Mouse (Mus musculus) heart, postnatal 14 days (tissue): Measurements from ENCODE around the gene Lrrc4. TPM values are rescaled to one million over a fixed set of nuclear protein-coding genes. Genes with fewer than 3 reads are reported as not detected.

Experiments used
- DNase-seq, 2 experiments: peaks; one replicate each; pipeline ENCODE4 v3.0.0; 2021 to 2022
- intact Hi-C: fragments of 180-260 bp; cut with DNase I; formaldehyde crosslinking; loops from one replicate; pipeline ENCODE4 v1.15.1; 2025
- long read RNA-seq, 2 experiments: library from polyadenylated mRNA; stranded (forward); transcript quantifications; one replicate each; pipeline ENCODE4 v2.0.0; 2021
- total RNA-seq, 2 experiments: library from RNA; stranded (reverse); gene quantifications; 2 replicates each; pipeline ENCODE4 v1.2.3; 2021

Gene Lrrc4
- total RNA-seq: under 1 TPM; 0.22 to 0.43 TPM
- long read RNA-seq, experiment 1, partial matches to known transcripts: 0 of 4 reads
- long read RNA-seq, experiment 1, other reads (novel, unspliced or antisense): 4 of 4 reads
- long read RNA-seq, experiment 2, partial matches to known transcripts: 0 of 4 reads
- long read RNA-seq, experiment 2, other reads (novel, unspliced or antisense): 4 of 4 reads

GRCm38 (mm10) chr6:28831011-28831853 is at the start of gene Lrrc4:
TSS of gene Lrrc4 (minus strand) at chr6:28831747.
- intact Hi-C loops: loop anchor here (5.0 kb wide), 1 partner anchor 66 kb away; no protein-coding TSS in a partner anchor

DNA sequence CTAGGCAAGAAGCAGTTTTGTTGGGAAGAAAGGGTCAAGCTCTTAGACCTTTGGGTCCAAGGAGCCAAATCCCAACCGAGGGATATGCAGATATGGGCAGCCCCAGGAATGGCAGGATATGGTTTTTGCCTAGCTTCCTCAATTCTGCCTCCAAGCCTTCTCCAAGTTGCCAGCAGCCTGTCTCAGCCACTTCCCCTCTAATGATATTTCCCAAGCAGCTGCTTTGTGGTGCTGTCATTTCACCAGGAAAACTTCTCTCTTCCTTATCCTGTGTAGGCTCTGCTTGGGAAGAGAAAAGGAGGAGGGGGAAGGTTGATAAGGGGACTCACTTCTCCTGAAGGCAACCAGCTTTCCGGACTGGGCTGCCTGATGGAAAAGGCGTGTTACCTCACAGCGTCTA is 49.4 kb upstream of the Lrrc4 start:
- intact Hi-C loops: no loop called here
- DNase-seq: no peak

More at GRCm38 (mm10) chr6:28831011-28831853, at the start of gene Lrrc4:
- no peak for DNase-seq

- intact Hi-C loops: no loop called here
- no peak for DNase-seq
These were observed 47.8 kb upstream of the Lrrc4 start for GRCm38 (mm10) chr6:28879315-28879714.

DNA sequence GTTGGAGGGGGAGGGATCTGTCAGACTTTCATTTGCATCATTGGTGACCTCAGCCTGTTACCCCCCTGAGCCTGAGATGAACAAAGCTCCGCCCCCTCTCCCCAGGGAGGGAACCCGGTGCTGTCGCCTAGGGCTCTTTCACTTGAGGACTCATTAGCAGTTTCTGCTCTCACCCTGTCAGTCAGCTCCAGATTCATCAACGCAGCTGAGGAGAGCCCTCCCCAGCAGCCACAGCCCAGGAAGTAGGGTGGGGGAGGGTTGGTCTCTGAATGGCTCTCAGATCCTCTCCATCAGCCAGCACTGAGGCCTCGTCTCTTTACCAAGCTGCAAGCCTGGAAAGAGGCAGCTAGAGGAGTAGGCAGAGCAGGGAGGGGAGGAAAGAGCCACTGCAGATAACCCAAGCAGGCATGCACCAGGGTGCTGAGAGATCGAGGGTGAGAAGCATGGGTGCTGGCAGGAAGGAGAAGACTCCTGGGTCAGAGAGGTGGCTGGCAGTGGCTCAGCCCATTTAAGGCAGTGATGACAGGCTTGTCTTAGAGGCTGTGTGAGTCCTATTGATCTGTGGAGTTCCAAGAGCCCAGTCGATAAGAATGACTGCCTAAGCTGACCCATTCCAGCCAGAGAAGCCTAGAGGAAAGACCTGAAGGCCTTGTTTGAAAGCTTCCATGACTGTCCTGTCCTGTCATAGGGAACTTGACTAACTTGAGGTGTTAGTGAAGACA is 46.6 kb upstream of the Lrrc4 start:
- intact Hi-C loops: no loop called here
- no peak for DNase-seq

DNA sequence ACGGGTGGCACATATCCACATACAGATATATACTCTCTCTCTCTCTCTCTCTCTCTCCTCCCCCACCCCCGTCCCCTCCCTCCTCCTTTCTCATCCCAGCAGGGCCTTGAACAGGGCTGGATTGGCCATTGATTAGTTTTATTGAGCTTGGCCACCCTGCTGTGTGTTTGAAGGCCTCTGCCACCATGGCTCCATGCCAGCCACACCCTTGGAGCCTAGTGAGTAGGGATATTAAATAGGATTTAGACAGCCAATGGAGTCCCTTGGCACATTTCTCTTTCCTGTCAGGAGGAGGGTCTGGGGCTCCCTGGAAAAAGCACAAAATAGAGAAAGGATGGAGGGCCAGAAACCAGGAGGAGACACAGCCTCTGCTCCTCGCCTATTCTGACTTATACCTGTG is 44.9 kb upstream of the Lrrc4 start:
- intact Hi-C loops: no loop called here
- DNase-seq: no peak

GRCm38 (mm10) chr6:28875333-28875732 is 43.8 kb upstream of the Lrrc4 start:
- intact Hi-C loops: no loop called here
- no peak for DNase-seq

- no peak for DNase-seq
- intact Hi-C loops: no loop called here
These were observed 43.2 kb upstream of the Lrrc4 start for GRCm38 (mm10) chr6:28874759-28875158.

- intact Hi-C loops: no loop called here
- DNase-seq: no peak
These were observed 42.5 kb upstream of the Lrrc4 start for GRCm38 (mm10) chr6:28874053-28874452.

GRCm38 (mm10) chr6:28872421-28872795 is 40.9 kb upstream of the Lrrc4 start:
- intact Hi-C loops: no loop called here
- no peak for DNase-seq

DNA sequence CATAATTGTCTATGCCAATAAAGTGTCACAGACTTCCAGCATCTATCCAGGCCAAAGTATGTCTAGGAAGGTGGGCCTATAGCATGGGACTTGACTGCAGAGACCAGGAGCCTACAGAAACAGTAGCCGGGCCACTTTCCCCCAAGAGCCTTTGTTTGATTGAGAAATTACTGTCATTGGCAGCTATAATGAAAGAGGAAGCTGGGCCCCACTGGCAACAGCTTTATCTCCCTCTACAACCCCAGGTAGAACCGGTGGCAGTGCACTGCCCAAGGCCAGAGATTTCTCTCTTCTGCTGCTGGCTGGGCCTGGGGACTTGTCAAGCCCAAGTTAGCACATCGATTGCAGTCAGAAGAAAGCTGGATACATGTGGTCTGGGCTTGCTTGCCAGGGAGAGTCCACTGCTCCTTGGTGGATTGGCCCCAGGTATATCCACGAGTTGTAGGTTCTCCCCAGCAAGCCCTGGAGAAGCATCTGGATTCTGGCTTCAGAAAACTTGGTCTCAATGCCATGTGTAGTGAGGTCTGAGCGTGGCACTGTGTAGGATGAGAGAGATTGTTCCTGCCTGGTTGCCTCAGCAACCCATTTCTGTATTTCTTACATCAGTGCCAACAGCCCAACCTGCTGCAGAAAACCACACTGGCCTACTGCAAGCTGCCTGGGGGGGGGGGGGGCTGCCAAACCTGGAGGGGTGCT is 40.3 kb upstream of the Lrrc4 start:
- no peak for DNase-seq
- intact Hi-C loops: no loop called here

DNA sequence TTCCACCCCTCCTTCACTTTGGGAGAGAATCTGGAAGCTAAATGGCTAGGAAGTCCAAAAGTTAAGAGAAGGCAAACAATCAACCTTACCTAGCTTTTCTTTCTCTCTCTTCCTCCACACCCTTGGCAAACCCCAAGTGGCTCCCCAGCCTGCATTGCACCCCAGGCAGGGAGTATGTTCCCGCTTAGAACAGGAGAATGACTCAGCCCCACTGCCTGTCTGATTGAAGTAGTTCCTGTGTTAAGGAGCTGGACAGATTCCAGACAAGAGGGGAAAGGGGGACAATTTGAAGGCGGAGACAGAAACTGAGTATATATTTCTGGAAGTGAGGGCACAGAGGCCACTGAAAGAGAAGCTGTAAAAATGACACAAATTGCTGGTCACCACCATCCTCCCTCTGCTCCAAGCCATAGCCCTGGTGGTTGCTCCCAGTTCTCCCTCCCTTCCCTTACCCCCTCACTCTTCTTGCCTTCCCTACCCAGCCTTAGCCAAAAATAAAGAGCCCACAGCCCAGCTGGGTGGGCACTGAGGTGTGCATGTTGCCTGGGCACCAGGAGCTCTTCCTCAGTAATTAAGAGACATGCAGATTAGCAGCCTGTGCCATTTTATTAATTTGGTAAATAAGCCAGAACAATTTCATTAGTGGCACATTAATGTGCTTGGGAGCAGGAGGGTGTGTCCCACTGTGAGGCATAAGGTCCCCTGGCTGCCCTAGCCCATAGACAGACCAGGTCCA is 36.1 kb upstream of the Lrrc4 start:
- no peak for DNase-seq

DNA sequence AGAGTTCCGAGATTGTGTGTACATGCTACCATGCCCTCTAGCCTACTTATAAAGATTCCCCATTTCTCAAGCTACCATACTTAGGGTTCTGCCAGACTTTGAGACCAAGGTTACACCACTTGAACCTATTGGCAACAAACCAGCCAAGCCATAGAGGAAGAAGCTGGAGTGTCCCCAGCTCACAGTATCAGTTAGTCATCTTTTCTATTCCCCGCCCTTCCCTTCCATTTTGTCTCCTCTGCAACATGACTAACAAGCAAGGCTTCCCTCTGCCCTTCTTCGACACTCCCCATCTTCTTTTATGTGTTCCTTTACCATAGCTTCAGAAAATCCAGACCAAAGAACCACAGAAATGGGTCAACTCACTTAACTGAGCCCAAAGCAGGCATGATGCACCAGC is 34.7 kb upstream of the Lrrc4 start:
- intact Hi-C loops: no loop called here

More for the DNA sequence above, 36.1 kb upstream of the Lrrc4 start:
- intact Hi-C loops: no loop called here

GRCm38 (mm10) chr6:28865112-28865511 is 33.6 kb upstream of the Lrrc4 start:
- intact Hi-C loops: no loop called here
- no peak for DNase-seq

More for the DNA sequence above, 34.7 kb upstream of the Lrrc4 start:
- no peak for DNase-seq

- intact Hi-C loops: no loop called here
- DNase-seq: no peak
These were observed 33.1 kb upstream of the Lrrc4 start for GRCm38 (mm10) chr6:28864684-28865083.

DNA sequence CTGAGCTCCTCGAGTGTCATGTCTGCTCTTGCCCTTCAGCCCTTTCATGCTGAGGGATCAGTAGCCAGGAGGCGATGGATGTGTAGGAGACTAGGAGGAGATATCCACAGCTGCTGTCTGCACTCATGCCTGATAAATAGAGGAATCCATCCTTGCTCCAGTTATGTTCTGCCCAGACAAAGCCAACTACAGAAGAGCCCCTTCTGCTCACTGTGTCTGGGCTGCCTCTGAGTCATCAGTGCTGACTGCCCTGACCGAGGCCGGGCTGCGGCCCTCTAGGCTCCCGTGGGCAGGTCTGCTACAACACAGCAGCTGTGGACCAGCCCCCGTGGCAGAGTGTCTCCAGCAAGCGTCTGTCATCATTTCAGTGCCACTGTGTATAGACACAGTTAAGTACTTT is 30.8 kb upstream of the Lrrc4 start:
- intact Hi-C loops: no loop called here
- no peak for DNase-seq

DNA sequence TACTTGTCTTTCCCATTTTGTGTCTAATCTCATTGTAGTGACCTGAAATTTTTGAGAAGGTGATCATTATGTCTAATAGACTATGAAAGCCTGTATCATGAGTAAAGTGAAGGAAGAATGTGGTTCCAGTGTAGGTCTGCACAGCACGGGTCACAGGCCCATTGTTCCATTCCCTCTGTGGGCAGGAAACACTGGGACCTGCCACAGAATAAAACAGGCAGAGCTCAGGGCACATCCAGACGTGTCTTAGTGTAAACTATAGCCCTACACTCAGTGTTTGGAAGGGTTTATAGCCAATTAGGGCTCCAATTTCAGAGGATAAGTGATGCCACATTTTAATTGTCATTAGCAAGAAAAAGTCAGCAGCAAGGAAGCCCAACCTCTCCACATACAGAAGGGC is 29.4 kb upstream of the Lrrc4 start:
- intact Hi-C loops: no loop called here
- no peak for DNase-seq

GRCm38 (mm10) chr6:28860450-28860849 is 28.9 kb upstream of the Lrrc4 start:
- intact Hi-C loops: no loop called here
- DNase-seq: no peak

DNA sequence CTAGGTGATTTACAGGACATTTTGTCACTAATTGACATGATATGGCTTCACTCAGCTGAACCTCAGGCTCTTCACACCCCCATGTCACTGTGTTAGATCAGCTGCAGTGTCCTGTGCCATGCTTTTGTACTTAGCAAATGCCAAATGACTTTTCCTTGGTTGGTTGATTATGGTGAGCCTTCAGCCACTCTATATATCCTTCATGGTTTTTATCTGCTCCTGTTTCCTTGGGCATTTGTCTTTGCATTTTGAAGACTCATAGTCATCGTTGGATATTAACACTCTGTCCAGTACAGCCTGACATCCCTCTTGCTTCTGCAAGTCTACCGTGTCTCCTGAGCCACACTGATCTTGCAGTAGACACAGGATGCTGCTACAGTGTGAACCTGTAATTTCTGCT is 27.5 kb upstream of the Lrrc4 start:
- intact Hi-C loops: no loop called here
- no peak for DNase-seq

DNA sequence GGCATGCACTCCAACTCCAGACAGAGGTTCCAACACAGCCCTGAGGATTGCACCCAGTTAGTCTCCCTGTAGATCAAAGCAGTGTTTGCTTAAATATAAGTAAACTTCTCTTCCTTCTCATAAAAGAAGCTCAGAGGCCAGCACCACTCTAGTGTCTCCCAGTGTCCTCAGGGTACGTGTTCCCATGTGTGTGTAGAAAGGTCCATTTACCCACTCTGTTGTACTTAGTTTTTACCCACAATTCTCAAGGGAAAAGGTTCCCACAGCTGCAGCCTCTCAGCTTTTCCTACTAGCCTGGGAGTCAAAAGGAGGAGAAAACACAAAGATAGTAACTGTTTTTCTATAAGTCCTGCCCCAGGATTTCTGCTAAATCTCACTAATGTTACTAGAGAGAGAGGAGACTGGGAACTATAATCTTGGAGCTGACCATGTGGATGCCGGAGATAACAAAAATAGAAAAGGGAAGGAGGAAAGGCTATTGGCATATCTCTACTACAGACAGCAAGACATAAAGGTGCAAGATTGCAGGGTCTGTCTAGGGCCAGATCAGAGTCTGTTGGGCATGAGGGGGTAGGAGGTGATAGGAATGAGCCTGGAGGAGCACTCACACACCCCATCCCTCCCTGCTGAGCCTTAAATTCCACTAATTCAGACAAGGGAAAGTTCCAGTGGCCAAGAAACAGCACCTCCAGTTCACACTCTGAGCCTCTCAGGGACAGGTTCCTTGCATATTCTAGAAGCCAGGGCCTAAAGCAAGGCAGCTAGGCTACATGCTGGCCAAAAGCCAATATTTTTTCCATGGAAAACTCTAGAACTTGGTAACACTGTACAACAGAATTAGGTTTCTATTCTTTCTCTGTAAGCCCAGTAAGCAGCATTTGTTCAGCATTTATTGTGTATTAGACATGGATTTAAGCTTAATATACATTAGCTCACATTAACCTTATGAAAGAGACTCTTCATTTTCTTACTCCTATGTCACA is 25.9 kb upstream of the Lrrc4 start:
- DNase-seq: no peak
- intact Hi-C loops: no loop called here
